Mouse (Mus musculus) lung, postnatal 10 days (tissue): ENCODE measurements at regions not wholly inside any gene's neighbourhood (a gene's known extent, or its start where the extent isn't known, plus 50 kb on each side); places are given as distances from the start of the nearest gene placed in this dataset.
"Not testable (repeated sequence)": the region's sequence is repeated elsewhere in the genome, so short reads cannot be mapped to it uniquely, and the experiment has no call there.

Source experiments
- DNase-seq: peaks from one replicate; pipeline ENCODE4 v3.0.0; 2021

- DNase-seq: no peak
Observed at GRCm38 (mm10) chr16:55168433-55168832, 129.4 kb downstream of the Zpld1 start.

GRCm38 (mm10) chr16:55166181-55166848 is 131.5 kb downstream of the Zpld1 start:
- peak; percentile 1 for DNase-seq

DNA sequence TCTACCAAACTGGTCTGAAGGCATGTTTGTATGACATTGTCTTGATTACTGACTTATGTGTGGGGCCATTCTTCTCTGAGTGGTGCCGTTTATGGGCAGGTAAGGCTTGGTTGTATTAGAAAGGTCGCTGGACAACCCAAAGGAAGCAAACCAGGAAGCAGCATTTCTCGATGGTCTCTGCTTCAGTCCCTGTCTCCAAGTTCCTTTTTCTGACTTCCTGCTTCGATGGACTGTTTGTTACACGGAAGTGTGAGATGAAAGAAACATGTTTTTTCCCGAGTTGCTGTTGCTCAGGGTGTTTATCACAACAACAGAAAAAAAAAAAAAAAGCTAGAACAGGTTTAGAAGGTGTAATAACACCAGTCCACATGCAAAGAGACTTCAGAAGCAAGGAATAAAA is 134.9 kb downstream of the Zpld1 start:
- no peak for DNase-seq

DNA sequence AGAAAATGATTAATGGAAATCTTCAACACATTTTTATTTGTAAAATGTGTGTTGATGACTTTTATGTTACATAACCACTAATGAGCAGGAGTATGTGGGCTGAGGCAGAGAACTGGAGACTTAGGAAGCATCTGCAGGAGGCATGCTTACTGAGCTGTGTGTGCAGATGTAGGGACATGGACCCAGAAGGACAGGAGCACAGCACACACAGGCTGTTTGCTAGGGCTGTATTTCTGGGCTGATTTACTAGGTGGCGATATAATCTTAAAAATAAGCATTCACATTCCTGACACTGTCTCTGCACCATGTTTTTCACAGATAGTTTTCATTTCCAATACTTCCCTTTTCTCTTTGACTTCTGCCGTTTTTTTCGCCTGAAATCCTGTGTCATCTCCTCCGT is 146.1 kb downstream of the Zpld1 start:
- DNase-seq: peak; percentile 42

DNA sequence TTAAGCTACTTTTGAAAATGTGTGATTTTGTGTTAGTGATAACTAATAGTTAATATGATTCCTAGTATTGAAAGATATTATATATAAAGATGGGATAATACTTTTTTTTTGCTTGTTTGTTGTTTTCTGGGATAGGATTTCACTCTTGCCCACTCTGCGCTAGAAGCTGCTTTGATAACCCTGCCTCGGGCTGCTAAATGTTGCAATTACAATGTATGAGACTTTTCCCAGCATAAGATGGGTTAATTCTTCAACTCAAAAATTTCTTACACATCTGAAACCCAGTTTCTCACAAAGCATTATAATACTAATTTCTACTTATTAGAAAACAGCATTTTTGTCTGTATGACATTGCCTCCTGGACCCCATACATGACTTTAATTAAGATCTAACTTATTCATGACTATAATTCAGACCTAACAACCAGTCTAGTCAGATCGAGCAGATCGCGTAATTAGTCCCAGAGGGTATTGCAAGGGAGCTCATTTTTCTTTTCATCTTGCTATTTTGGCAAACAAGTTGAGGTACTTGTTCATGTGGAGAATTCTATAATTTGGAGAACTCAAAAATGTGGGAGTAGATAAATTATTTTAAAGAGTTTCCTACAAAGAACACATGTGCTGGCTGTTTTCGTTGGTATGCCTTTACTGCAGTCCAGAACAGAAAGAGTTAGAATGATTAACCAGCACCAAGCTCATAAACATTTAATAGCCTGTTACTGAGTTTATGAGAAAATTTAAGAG is 155.2 kb downstream of the Zpld1 start:
- DNase-seq: no peak

DNA sequence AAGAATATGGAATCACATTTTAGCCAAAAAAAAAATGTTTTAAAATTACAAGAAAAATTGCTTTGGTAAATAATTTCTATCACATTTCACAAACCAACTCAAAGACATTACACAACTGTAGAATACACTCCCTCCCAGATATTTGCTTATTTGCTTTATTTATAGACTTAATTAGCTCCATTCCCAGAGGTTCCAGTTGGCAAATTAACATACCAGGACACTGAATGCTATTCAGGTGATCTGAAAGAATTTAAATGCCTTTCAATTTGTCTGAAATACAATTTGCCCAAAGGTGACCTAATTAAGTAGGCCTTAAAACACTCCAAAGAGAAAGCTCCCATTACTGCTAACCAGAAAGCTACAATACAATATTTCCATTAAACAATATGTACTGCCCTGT is 162.8 kb downstream of the Zpld1 start:
- no peak for DNase-seq

GRCm38 (mm10) chr16:55097651-55098050 is 200.1 kb downstream of the Zpld1 start:
- DNase-seq: no peak

GRCm38 (mm10) chr16:55087461-55087860 is 210.3 kb downstream of the Zpld1 start:
- DNase-seq: no peak

- no peak for DNase-seq
Observed at GRCm38 (mm10) chr16:55076172-55076571, 221.6 kb downstream of the Zpld1 start.

- no peak for DNase-seq
Observed at GRCm38 (mm10) chr16:55039777-55040176, 258.0 kb downstream of the Zpld1 start.

GRCm38 (mm10) chr16:55001661-55002289 is 296.0 kb downstream of the Zpld1 start:
- DNase-seq: no peak

DNA sequence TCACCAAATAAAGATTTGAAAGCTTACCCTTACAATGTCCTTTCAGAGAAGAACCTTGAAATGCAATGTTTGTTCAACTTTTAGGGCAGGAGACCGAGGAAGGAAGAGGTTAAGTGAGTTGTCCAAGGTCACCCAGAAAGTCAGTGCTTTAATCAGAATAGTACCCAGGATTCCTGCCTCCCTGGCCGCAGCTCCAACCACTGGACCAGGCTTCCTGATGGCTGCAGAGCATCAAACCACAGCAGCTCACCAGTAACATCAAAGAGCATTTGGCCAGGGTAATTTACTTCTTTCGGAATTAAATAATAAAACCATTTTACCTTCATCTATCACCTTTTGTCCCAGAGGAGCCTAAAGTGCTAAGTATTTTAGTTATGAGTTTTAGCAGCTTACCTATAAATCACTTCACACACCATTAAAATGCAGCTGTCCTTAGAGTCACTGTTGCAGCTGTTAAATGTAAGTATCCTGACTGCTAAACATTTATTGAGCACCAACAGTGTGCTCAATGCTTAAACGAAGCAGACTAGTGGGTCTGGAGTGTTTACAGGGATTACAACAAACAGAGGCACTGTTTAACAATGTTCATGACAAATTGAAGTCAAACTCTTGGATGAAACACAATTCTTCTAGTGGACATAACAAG is 306.1 kb downstream of the Zpld1 start:
- no peak for DNase-seq

GRCm38 (mm10) chr16:54983759-54984218 is 314.0 kb downstream of the Zpld1 start:
- DNase-seq: peak; percentile 45

GRCm38 (mm10) chr16:54970356-54970755 is 327.4 kb downstream of the Zpld1 start:
- no peak for DNase-seq

DNA sequence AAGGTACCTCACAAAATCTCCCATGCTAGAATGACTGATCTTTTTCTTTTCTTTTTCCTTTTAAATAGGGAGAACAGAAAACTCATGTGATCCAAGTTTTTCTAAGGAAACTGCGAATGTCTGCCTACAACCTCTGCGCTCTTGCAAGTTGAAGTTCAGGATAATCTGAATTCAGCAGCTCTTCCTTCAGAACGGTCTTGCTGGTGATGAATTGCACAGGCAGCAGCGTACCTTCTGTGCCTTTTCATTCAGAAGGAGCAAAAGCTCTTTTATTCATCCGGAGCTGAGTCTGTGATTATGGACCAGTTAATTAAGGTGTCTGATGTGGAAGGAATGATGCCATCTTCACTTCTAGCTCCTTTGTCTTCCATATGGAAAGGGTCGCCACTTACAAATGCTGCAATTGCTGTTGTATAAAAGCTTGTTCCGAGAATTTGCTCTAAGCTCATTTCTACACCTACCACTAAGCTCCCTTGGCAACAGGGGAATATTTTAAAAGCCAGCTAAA is 353.9 kb downstream of the Zpld1 start:
- no peak for DNase-seq

DNA sequence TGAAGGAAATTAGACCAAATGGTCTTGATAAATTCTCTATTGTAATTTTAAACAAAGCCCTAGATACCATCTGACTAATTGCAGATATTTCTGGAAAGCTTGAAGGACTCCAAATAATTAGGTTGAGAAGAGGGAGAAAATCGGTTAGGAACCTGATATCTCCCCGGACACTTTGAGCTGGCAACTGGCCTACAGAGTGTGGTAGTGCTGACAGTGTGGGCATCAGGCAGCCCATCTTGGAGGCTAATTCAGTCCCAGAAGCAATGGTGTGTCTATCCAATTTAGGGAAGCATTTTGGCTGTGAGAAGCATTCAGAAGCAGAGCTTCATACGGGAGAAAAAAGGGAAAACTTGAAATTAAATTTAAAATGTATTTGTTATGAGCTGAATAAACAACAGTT is 369.5 kb downstream of the Zpld1 start:
- DNase-seq: no peak

GRCm38 (mm10) chr16:54902911-54903310 is 394.9 kb downstream of the Zpld1 start:
- no peak for DNase-seq

DNA sequence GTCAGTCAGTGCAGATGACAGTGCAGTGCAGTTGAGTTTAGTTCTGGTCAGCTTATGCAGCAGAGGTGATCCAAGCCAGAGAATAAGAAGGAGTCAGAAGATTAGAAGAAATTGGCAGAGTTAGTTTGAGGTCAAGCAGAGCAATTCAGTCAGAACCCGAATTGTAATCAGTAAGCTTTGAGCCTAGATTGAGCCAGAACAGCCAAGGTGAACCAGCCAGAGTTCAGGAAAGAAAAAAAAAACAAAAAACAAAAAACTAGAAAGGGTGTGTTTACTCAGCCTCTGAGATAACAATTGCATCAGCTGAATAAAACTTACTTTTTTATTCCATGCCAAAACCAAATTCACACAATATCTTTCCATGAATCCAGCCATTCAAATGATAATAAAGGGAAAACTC is 396.3 kb downstream of the Zpld1 start:
- no peak for DNase-seq

DNA sequence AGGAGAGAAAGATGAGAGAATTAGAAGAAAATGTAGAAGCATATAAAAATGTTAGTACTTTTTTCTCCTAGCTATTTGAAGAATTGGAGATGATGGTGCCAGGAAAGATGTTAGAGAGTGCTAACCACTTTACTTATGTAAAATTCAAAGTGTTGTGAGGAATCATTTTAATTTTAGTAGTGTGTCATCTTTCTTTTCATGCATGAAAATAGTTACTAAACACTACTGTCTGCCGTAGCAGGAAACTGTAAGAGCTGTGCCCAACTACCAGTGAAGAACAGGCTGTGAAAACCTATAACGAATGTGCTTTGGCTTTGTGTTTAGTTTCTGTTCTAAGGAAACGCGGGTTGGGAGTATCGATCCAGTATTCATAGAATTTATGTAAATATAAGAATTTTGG is 403.1 kb downstream of the Zpld1 start:
- no peak for DNase-seq

DNA sequence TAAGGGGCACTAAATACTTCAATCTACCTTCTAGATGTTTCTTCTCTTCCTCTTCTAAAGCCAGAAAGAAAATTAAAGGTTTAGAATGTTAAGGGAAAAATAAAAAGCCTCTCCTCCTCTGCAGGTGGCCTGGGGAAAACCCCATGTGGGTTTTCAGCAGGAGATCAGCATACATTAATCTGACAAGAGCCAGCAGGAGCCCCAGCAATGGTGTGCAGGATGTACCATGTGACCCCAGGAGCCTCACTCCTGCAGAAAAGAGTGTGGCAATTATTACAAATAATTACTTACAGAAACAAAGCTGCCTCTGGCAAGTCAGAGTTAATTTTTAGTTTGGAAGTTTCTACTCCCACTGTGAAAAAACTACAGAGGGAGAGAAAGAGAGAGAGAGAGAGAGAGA is 440.4 kb downstream of the Zpld1 start:
- no peak for DNase-seq

- DNase-seq: not testable (repeated sequence)
Observed at GRCm38 (mm10) chr16:54842996-54843395, 454.8 kb downstream of the Zpld1 start.
